Mouse (Mus musculus): Measurements from ENCODE around the gene Reg2.
"Not testable (repeated sequence)": the region's sequence is repeated elsewhere in the genome, so short reads cannot be mapped to it uniquely, and the experiment has no call there.

The Reg2 gene

DNA sequence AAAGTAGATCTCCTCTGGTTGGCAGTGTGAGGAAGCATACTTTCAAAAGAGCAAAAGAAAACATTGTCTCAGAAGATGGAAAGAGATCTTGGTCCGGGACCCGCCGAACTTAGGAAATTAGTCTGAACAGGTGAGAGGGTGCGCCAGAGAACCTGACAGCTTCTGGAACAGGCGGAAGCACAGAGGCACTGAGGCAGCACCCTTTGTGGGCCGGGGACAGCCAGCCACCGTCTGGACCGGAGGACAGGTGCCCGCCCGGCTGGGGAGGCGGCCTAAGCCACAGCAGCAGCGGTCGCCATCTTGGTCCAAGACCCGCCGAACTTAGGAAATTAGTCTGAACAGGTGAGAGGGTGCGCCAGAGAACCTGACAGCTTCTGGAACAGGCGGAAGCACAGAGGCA is at the start of gene Reg2:
Gene Reg2 (plus strand): TSS at position 301 of the 400 bp plus-strand sequence.
- not testable (repeated sequence) for DNase-seq (ENCODE audit: low read depth, low spot score)

- DNase-seq (ENCODE audit: low read depth, low spot score): no peak
These were observed 33.4 kb upstream of the Reg2 start for GRCm38 (mm10) chr6:78361971-78362563.

GRCm38 (mm10) chr6:78370357-78370756 is 25.1 kb upstream of the Reg2 start, which contains the start of gene Reg3b:
TSS of gene Reg3b (plus strand) at chr6:78370657.
- DNase-seq (ENCODE audit: low read depth, low spot score): no peak

DNA sequence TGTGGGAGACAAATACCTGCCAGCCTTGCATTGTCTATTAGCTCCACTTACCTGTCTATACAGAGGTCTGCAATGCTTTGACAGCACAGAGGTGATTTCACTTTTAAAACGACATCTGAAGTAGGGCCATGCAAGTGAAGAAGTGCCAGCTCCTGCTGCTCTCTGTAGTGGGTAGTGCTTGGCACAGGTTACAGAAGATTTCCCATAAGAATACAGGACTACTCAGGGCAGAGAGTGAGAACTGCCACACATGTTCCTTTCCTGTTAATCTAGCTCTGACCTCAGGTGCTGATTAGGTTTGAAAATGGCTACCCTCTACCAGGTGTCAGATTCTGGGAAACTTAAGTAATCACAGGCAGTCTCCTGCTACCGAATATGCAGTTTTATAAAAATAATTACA is 16.7 kb upstream of the Reg2 start, which contains the start of gene Reg3d:
Gene Reg3d (minus strand): TSS at position 101 of the 400 bp plus-strand sequence.
- no peak for DNase-seq (ENCODE audit: low read depth, low spot score)

DNA sequence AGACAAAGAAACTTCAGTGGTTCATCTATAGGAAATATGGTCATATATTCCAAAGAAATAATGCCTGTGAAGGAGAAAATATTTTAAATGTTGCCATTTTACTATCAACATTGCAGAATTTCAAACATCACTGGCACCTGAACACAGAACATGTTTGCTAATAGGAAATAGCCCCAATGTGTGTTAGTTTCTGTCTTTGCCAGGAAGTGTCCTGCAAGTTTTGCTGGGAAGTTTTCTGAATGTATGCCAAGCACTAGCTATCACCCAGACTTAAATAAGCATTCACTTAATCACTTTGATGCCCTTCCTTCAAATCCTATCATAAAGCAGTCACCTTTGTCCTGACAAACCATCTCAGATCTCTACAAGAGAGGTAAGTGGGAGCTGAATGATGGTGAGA is 15.0 kb upstream of the Reg2 start, which contains the start of gene Reg3a:
Gene Reg3a (plus strand): TSS at position 301 of the 400 bp plus-strand sequence.
- DNase-seq (ENCODE audit: low read depth, low spot score): no peak

DNA sequence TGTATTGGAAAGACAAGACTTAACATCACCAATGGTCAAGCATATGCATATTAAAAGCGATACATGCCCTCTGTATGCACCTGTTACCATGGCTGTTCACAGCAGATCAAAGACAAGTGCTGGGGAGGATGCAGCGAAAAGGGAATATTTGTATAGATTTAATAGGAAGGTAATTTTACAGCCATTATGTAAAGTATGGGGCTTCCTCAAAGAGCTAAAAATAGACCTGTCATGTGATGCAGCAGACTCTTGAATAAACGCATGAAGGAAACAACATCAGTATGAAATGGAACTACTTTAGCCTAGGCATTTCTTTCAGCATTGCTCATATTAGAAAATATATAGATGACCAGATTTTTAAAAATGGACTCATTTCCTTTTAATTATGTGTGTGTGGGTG is 9.8 kb upstream of the Reg2 start:
- DNase-seq (ENCODE audit: low read depth, low spot score): no peak

DNA sequence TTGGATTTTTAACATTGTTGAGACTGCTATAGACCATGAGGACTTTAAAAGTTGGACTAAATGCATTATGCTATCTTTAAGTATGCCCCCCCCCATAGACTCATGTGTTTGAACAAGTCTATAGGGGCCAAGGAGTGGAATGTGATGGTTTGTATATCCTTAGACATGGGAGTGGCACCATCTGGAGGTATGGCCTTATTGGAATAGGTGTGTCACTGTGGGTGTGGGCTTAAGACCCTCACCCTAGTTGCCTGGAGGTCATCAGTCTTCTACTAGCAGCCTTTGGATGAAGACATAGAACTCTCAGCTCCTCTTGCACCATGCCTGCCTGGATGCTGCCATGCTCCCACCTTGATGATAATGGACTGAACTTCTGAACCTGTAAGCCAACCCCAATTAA is 27.0 kb downstream of the Reg2 start, which contains the start of gene Reg1:
Gene Reg1 (plus strand): TSS at position 301 of the 400 bp plus-strand sequence.
- DNase-seq (ENCODE audit: low read depth, low spot score): not testable (repeated sequence)

DNA sequence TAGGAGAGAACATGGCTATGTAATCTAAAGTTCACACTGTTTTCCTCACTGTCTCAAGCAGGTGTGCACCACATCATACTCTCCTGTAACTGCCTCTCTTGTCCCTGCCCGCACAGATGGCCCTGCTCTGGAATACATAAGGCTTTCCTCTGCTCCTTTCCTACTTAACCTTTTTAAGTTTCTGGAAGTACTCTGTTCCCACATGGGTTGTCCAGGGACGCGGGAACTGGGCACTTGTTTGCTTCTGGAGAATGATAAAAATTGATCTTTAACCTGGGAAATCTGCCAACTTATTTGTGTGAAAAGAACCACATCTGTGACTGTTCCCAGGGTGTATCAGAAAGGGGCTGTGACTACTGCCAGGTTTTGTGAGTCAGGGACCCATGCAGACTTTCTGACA is 30.1 kb downstream of the Reg2 start:
- no peak for DNase-seq (ENCODE audit: low read depth, low spot score)

DNA sequence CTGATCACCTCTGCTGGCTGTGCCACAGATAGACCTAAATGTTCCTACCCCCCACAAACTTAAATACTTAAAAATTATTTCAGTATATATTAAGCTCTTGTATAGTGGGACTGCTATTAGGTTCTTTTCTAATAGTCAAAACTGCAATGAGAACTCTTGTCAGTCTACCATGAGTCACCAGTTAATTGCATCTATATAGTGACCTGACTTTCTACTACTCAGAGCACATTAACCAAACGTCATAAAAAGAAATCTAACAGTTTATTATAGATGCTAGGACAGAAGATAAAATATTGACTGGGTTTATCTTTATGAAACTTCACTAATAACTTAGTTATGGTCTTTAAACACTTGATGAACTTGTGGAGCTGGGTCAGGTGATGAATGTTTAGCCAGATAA is 51.8 kb downstream of the Reg2 start:
- no peak for DNase-seq (ENCODE audit: low read depth, low spot score)

- no peak for DNase-seq (ENCODE audit: low read depth, low spot score)
These were observed 53.0 kb downstream of the Reg2 start for GRCm38 (mm10) chr6:78448409-78448808.

GRCm38 (mm10) chr6:78452804-78453203 is 57.4 kb downstream of the Reg2 start:
- no peak for DNase-seq (ENCODE audit: low read depth, low spot score)

Measured in brain, embryonic 18.5 days (tissue).